Comparison of ENCODE assay signal across 19 mouse cellular contexts in the genomic region with DNA sequence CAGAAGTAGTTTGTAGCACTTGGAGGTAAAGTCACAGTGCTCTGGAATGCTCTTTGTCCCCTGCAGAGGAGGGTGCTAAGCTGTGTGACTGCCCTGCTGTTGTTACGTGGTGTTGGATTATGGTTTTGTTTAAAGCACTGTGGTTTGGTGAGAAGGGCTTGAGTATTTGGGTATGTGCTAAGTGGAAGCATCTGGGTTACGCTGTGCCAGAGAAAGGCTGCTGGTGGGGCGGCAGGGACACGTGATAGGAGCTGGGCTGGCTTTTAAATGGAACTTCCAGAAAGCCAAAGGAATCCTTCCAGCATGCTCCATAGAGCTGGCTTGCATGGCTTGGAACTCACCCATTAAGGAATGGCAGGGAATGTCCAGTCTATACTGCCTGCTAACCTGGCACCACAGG. TPM values are rescaled to one million over a fixed set of nuclear protein-coding genes. Genes with fewer than 3 reads are reported as not detected.
DNase-seq lines count a peak whose midpoint lies in the region; ATAC-seq lines count a peak whose summit lies in the region.
"Had no signal": no experiment of that assay in that cellular context is flagged by ENCODE, and none has a peak within 500 bp of the region (broad histone marks: within the 10 kb centered on the region; RNA-seq: fewer than 3 reads in every experiment).

No protein-coding gene starts in this region.

- no peak overlapping the region for H3K9ac ChIP-seq in heart, embryonic 14.5 days (ENCODE audit: low read length)
- H3K9ac ChIP-seq in heart, embryonic 11.5 days (ENCODE audit: low read depth, low read length), result no peak overlapping the region
- H3K9ac ChIP-seq in embryonic facial prominence, embryonic 13.5 days, result no peak overlapping the region
- no peak overlapping the region for H3K9ac ChIP-seq in limb, embryonic 11.5 days (ENCODE audit: low read length)
- H3K9ac ChIP-seq: hindbrain, embryonic 15.5 days; lung, embryonic 15.5 days had no signal

- DNase-seq in limb, embryonic 11.5 days (ENCODE audit: low spot score), result peak; percentile 43
- DNase-seq in lung, postnatal 36 days, result peak; percentile 67
- DNase-seq in kidney, postnatal 4 days, result no peak
- no peak for DNase-seq in left cerebral cortex, adult 9 months (ENCODE audit: low spot score in 2 of 2)
- DNase-seq: adrenal gland, adult 8-10 months; cerebellum, adult 8-10 months; kidney, adult 2 months; kidney, postnatal 25 days; left cerebral cortex, postnatal 4 days; right cerebral cortex, postnatal 4 days; thymus, adult 18-20 months had no signal

- no peak overlapping the region for H3K4me2 ChIP-seq in heart, embryonic 14.5 days (ENCODE audit: low read length)
- no peak overlapping the region for H3K4me2 ChIP-seq in heart, embryonic 11.5 days
- peak overlapping the region; percentile 1; the same call in 1 of the 2 replicates for H3K4me2 ChIP-seq in embryonic facial prominence, embryonic 13.5 days
- no peak overlapping the region for H3K4me2 ChIP-seq in limb, embryonic 11.5 days (ENCODE audit: low read depth, severe bottlenecking)
- H3K4me2 ChIP-seq: hindbrain, embryonic 15.5 days; lung, embryonic 15.5 days had no signal

- H3K27ac ChIP-seq in heart, embryonic 14.5 days (replicated peaks in 1 of 2; ENCODE audit: control insufficient read depth in 1 of 2, insufficient read depth in 1 of 2, low read depth in 2 of 2, low read length in 2 of 2), result no peak overlapping the region
- no peak overlapping the region for H3K27ac ChIP-seq in heart, embryonic 11.5 days (ENCODE audit: low read depth, low read length)
- H3K27ac ChIP-seq in embryonic facial prominence, embryonic 13.5 days, result peak overlapping the region; percentile 83
- H3K27ac ChIP-seq in limb, embryonic 11.5 days (replicated peaks; ENCODE audit: low read depth, low read length), result no peak overlapping the region
- H3K27ac ChIP-seq: hindbrain, embryonic 15.5 days; lung, embryonic 15.5 days had no signal

- H3K4me3 ChIP-seq in heart, embryonic 14.5 days (ENCODE audit: control insufficient read depth in 1 of 2, insufficient read depth in 1 of 2, low read depth in 1 of 2, low read length in 2 of 2), result no peak overlapping the region
- H3K4me3 ChIP-seq in heart, embryonic 11.5 days (ENCODE audit: low read depth, low read length), result no peak overlapping the region
- H3K4me3 ChIP-seq in embryonic facial prominence, embryonic 13.5 days, result no peak overlapping the region
- H3K4me3 ChIP-seq in limb, embryonic 11.5 days (ENCODE audit: low read depth, low read length), result no peak overlapping the region
- H3K4me3 ChIP-seq: hindbrain, embryonic 15.5 days; lung, embryonic 15.5 days had no signal

- H3K36me3 ChIP-seq in heart, embryonic 14.5 days (ENCODE audit: control insufficient read depth, insufficient read depth, low read length), result no peaks in the 10 kb centered on the region
- no peaks in the 10 kb centered on the region for H3K36me3 ChIP-seq in heart, embryonic 11.5 days (ENCODE audit: control insufficient read depth, insufficient read depth, low read length)
- no peaks in the 10 kb centered on the region for H3K36me3 ChIP-seq in embryonic facial prominence, embryonic 13.5 days
- H3K36me3 ChIP-seq in limb, embryonic 11.5 days (ENCODE audit: control insufficient read depth, insufficient read depth, low read length), result no peaks in the 10 kb centered on the region
- H3K36me3 ChIP-seq: G1E; hindbrain, embryonic 15.5 days; lung, embryonic 15.5 days had no signal

- H3K27me3 ChIP-seq in heart, embryonic 14.5 days (ENCODE audit: control insufficient read depth, insufficient read depth, low read length), result no peaks in the 10 kb centered on the region
- no peaks in the 10 kb centered on the region for H3K27me3 ChIP-seq in heart, embryonic 11.5 days (ENCODE audit: control insufficient read depth, insufficient read depth, low read length)
- H3K27me3 ChIP-seq in embryonic facial prominence, embryonic 13.5 days, result no peaks in the 10 kb centered on the region
- no peaks in the 10 kb centered on the region for H3K27me3 ChIP-seq in limb, embryonic 11.5 days (ENCODE audit: control insufficient read depth, insufficient read depth, low read length)
- H3K27me3 ChIP-seq: hindbrain, embryonic 15.5 days; lung, embryonic 15.5 days had no signal

- H3K4me1 ChIP-seq in heart, embryonic 14.5 days (ENCODE audit: control insufficient read depth in 2 of 2, insufficient read depth in 2 of 2, low read length in 2 of 2), result no peaks in the 10 kb centered on the region; a peak in 1 of 4 replicates
- H3K4me1 ChIP-seq in heart, embryonic 11.5 days (ENCODE audit: control insufficient read depth, insufficient read depth, low read length), result no peaks in the 10 kb centered on the region
- peaks cover 31% of the 10 kb centered on the region for H3K4me1 ChIP-seq in embryonic facial prominence, embryonic 13.5 days
- peaks cover 10% of the 10 kb centered on the region for H3K4me1 ChIP-seq in limb, embryonic 11.5 days (ENCODE audit: control insufficient read depth, insufficient read depth, low read length)
- H3K4me1 ChIP-seq: hindbrain, embryonic 15.5 days; lung, embryonic 15.5 days had no signal

- no peaks in the 10 kb centered on the region for H3K9me3 ChIP-seq in heart, embryonic 14.5 days (ENCODE audit: control insufficient read depth, low read length)
- H3K9me3 ChIP-seq in heart, embryonic 11.5 days (replicated peaks; ENCODE audit: control insufficient read depth, low read length), result no peaks in the 10 kb centered on the region
- no peaks in the 10 kb centered on the region for H3K9me3 ChIP-seq in embryonic facial prominence, embryonic 13.5 days
- H3K9me3 ChIP-seq in limb, embryonic 11.5 days (ENCODE audit: control insufficient read depth, low read length), result no peaks in the 10 kb centered on the region
- H3K9me3 ChIP-seq: hindbrain, embryonic 15.5 days; lung, embryonic 15.5 days had no signal

- ATAC-seq in heart, embryonic 14.5 days (ENCODE audit: insufficient number of reproducible peaks, insufficient read depth, low FRiP score, low read depth), result 0 out of 2 replicates have a peak, but pooled peaks have one; percentile 21
- ATAC-seq in heart, embryonic 11.5 days (replicated peaks; ENCODE audit: insufficient number of reproducible peaks, low FRiP score, low TSS enrichment), result no peak
- ATAC-seq in embryonic facial prominence, embryonic 13.5 days (ENCODE audit: insufficient number of reproducible peaks, insufficient read depth, low FRiP score, low TSS enrichment, low read depth), result peak; percentile 68
- peak; percentile 72 for ATAC-seq in limb, embryonic 11.5 days (ENCODE audit: insufficient number of reproducible peaks, low FRiP score, low TSS enrichment, low read depth)
- ATAC-seq: forebrain, embryonic 14.5 days had no signal

- 54% methylated on average over 4 of the region's 4 CpGs for WGBS in heart, embryonic 14.5 days
- 61% methylated on average over 4 of the region's 4 CpGs for WGBS in heart, embryonic 11.5 days (ENCODE audit: insufficient replicate concordance)
- 27% methylated on average over 4 of the region's 4 CpGs for WGBS in embryonic facial prominence, embryonic 13.5 days
- WGBS in limb, embryonic 11.5 days, result 23% methylated on average over 4 of the region's 4 CpGs

RNA-seq across cellular contexts. Expression of a gene that starts 5.7 kb away (rescaled TPM):
- not detected in 2 replicates for polyA plus RNA-seq in heart, embryonic 14.5 days (2014; fragmentation: Nextera tagmentation; extraction: Ambion mirVana)
- not detected in 2 replicates for polyA plus RNA-seq in heart, embryonic 11.5 days (2014; fragmentation: Nextera tagmentation; extraction: Ambion mirVana)
- not detected in 2 replicates for polyA plus RNA-seq in embryonic facial prominence, embryonic 13.5 days (2015; fragmentation: Nextera tagmentation; extraction: Ambion mirVana)
- not detected in 2 replicates for polyA plus RNA-seq in limb, embryonic 11.5 days (2014; fragmentation: Nextera tagmentation; extraction: Ambion mirVana)
- polyA plus RNA-seq: forebrain, embryonic 14.5 days; G1E; hindbrain, embryonic 15.5 days; kidney, adult 2 months; lung, embryonic 15.5 days; neural tube, embryonic 14.5 days had no signal

RNA-seq across cellular contexts. Expression of a gene that starts 24.2 kb away (rescaled TPM):
- polyA plus RNA-seq in heart, embryonic 14.5 days (2014; fragmentation: Nextera tagmentation; extraction: Ambion mirVana), result 6.0 and 7.3 TPM in 2 replicates
- polyA plus RNA-seq in heart, embryonic 11.5 days (2014; fragmentation: Nextera tagmentation; extraction: Ambion mirVana), result 6.3 and 7.9 TPM in 2 replicates
- 11.5 and 13.8 TPM in 2 replicates for polyA plus RNA-seq in embryonic facial prominence, embryonic 13.5 days (2015; fragmentation: Nextera tagmentation; extraction: Ambion mirVana)
- 18.3 and 18.8 TPM in 2 replicates for polyA plus RNA-seq in limb, embryonic 11.5 days (2014; fragmentation: Nextera tagmentation; extraction: Ambion mirVana)
- polyA plus RNA-seq: G1E had no signal

RNA-seq across cellular contexts. Expression of a gene that starts 52.0 kb away (rescaled TPM):
- polyA plus RNA-seq in heart, embryonic 14.5 days (2014; fragmentation: Nextera tagmentation; extraction: Ambion mirVana), result 6.0 and 8.0 TPM in 2 replicates
- 7.3 and 8.2 TPM in 2 replicates for polyA plus RNA-seq in heart, embryonic 11.5 days (2014; fragmentation: Nextera tagmentation; extraction: Ambion mirVana)
- polyA plus RNA-seq in embryonic facial prominence, embryonic 13.5 days (2015; fragmentation: Nextera tagmentation; extraction: Ambion mirVana), result 42.8 and 43.3 TPM in 2 replicates
- polyA plus RNA-seq in limb, embryonic 11.5 days (2014; fragmentation: Nextera tagmentation; extraction: Ambion mirVana), result 26.0 TPM in 2 replicates
- polyA plus RNA-seq: G1E had no signal

Comparison
In these comparisons a context has a peak if more than half of its experiments do, and no peak if none do; other contexts are left out.
1. DNase-seq: peak in limb, embryonic 11.5 days (single experiment) and lung, postnatal 36 days (single experiment); none in kidney, postnatal 4 days (0 of 2) and left cerebral cortex, adult 9 months (0 of 2).